Mouse (Mus musculus) neural tube, embryonic 13.5 days (tissue): Measurements from ENCODE around the gene Ero1l. TPM values are rescaled to one million over a fixed set of nuclear protein-coding genes. Genes with fewer than 3 reads are reported as not detected.

ENCODE experiments used
- ATAC-seq: fragments of 200-750 bp; cut with Nextera tagmentation; 2 replicates; pipeline ENCODE4 v1.8.0; 2017; ENCODE audit warnings: low read depth, mild to moderate bottlenecking, moderate TSS enrichment, moderate library complexity
- H3K27ac ChIP-seq: fragments of 300-500 bp; sonication (generic); replicated peaks from 2 replicates; pipeline ENCODE4 v1.5.1; 2015; ENCODE audit warnings: moderate library complexity, mild to moderate bottlenecking, inconsistent platforms
- H3K27me3 ChIP-seq: fragments of 300-500 bp; sonication (generic); 2 replicates; pipeline ENCODE4 v1.6.1; 2015; ENCODE audit warnings: mild to moderate bottlenecking, inconsistent platforms
- H3K36me3 ChIP-seq: fragments of 300-500 bp; sonication (generic); 2 replicates; pipeline ENCODE4 v1.6.1; 2015; ENCODE audit warnings: mild to moderate bottlenecking, inconsistent platforms
- H3K4me1 ChIP-seq: fragments of 300-500 bp; sonication (generic); replicated peaks from 2 replicates; pipeline ENCODE4 v1.6.1; 2015; ENCODE audit warnings: inconsistent platforms
- H3K4me2 ChIP-seq: fragments of 300-500 bp; sonication (generic); 2 replicates; pipeline ENCODE4 v1.6.1; 2015; ENCODE audit warnings: inconsistent platforms, mild to moderate bottlenecking, moderate library complexity
- H3K4me3 ChIP-seq: fragments of 300-500 bp; sonication (generic); 2 replicates; pipeline ENCODE4 v1.5.1; 2015; ENCODE audit warnings: mild to moderate bottlenecking, inconsistent platforms
- H3K9ac ChIP-seq: fragments of 300-500 bp; sonication (generic); 2 replicates; pipeline ENCODE4 v1.6.1; 2015; ENCODE audit warnings: moderate library complexity, mild to moderate bottlenecking, inconsistent platforms
- H3K9me3 ChIP-seq: fragments of 300-500 bp; sonication (generic); 2 replicates; pipeline ENCODE4 v1.6.1; 2016; ENCODE audit warnings: inconsistent platforms
- WGBS: fragments of 180-500 bp; shearing (Covaris S2); methylation state at CpG from one replicate; pipeline ENCODE4 v1.1.7; 2015; 5-methylcytosine and 5-hydroxymethylcytosine counted together
- polyA plus RNA-seq: library from polyadenylated mRNA; unstranded; fragments of >200 nt; fragmentation: Nextera tagmentation; extraction: Ambion mirVana; gene quantifications from 2 replicates; pipeline ENCODE4 v1.2.1, GENCODE M21; 2015

Ero1l gene
- polyA plus RNA-seq = 20.4 and 22.3 TPM in 2 replicates

- 2% methylated on average over 67 of the region's 74 CpGs for WGBS
- H3K36me3 ChIP-seq = no peaks in the 10 kb centered on the region
- peak within 1 kb of the TSS; percentile 62 for H3K4me2 ChIP-seq
- no peaks in the 10 kb centered on the region for H3K9me3 ChIP-seq
- peaks cover 29% of the 10 kb centered on the region for H3K4me1 ChIP-seq
- no peaks in the 10 kb centered on the region for H3K27me3 ChIP-seq
- H3K4me3 ChIP-seq = peak within 1 kb of the TSS; percentile 75
- peak within 1 kb of the TSS; percentile 95 for H3K27ac ChIP-seq
- peak; percentile 97 for ATAC-seq
- peak within 1 kb of the TSS; percentile 86 for H3K9ac ChIP-seq
Measured at GRCm38 (mm10) chr14:45318426-45319236, at the start of gene Ero1l. Ero1l (minus strand) TSS chr14:45318771.

GRCm38 (mm10) chr14:45365196-45365587, 46.6 kb upstream of the Ero1l start:
- Histone ChIP-seq H3K4me3 (no peak overlapping the region), H3K36me3 (peaks cover 17% of the 10 kb centered on the region), H3K4me1 (no peaks in the 10 kb centered on the region), H3K9ac (no peak overlapping the region), H3K4me2 (no peak overlapping the region), H3K9me3 (0 out of 2 replicates have a peak, but pooled peaks cover 6% of the 10 kb centered on the region), H3K27me3 (no peaks in the 10 kb centered on the region), H3K27ac (no peak overlapping the region)
- ATAC-seq = no peak
- WGBS = 86% methylated on average over 6 of the region's 6 CpGs

GRCm38 (mm10) chr14:45364211-45365195, 45.9 kb upstream of the Ero1l start:
- Histone ChIP-seq H3K27me3 (no peaks in the 10 kb centered on the region), H3K4me2 (no peak overlapping the region), H3K27ac (no peak overlapping the region), H3K36me3 (peaks cover 13% of the 10 kb centered on the region), H3K4me1 (no peaks in the 10 kb centered on the region), H3K4me3 (no peak overlapping the region), H3K9ac (no peak overlapping the region), H3K9me3 (0 out of 2 replicates have a peak, but pooled peaks cover 2% of the 10 kb centered on the region)
- WGBS = 88% methylated on average over 16 of the region's 16 CpGs
- no peak for ATAC-seq

GRCm38 (mm10) chr14:45350931-45351859, 32.6 kb upstream of the Ero1l start, which contains the start of gene Styx:
Styx (plus strand) TSS chr14:45351093.
- H3K4me3 ChIP-seq = peak within 1 kb of the TSS; percentile 77

GRCm38 (mm10) chr14:45329589-45330181, 11.1 kb upstream of the Ero1l start, which contains the start of gene Psmc6:
Psmc6 (plus strand) TSS chr14:45329788.
- peaks cover 9% of the 10 kb centered on the region for H3K4me1 ChIP-seq
- ATAC-seq = peak; percentile 97
- H3K4me2 ChIP-seq = peak within 1 kb of the TSS; percentile 73
- under 1% methylated on average over 44 of the region's 44 CpGs for WGBS
- H3K27me3 ChIP-seq = no peaks in the 10 kb centered on the region
- peak within 1 kb of the TSS; percentile 88 for H3K9ac ChIP-seq
- peak within 1 kb of the TSS; percentile 71 for H3K4me3 ChIP-seq
- H3K36me3 ChIP-seq = peaks cover 23% of the 10 kb centered on the region
- no peaks in the 10 kb centered on the region for H3K9me3 ChIP-seq
- peak within 1 kb of the TSS; percentile 93 for H3K27ac ChIP-seq

More at GRCm38 (mm10) chr14:45350931-45351859, 32.6 kb upstream of the Ero1l start, which contains the start of gene Styx:
- Histone ChIP-seq H3K4me2 (peak within 1 kb of the TSS; percentile 69), H3K4me1 (peaks cover 19% of the 10 kb centered on the region), H3K27me3 (no peaks in the 10 kb centered on the region), H3K27ac (peak within 1 kb of the TSS; percentile 79), H3K9me3 (no peaks in the 10 kb centered on the region), H3K9ac (peak within 1 kb of the TSS; percentile 80), H3K36me3 (peaks cover 21% of the 10 kb centered on the region)
- peak; percentile 99 for ATAC-seq
- WGBS = under 1% methylated on average over 72 of the region's 93 CpGs

- H3K4me2 ChIP-seq = peak overlapping the region; percentile 49
- peak; percentile 34 for ATAC-seq
- H3K9me3 ChIP-seq = no peaks in the 10 kb centered on the region
- H3K4me1 ChIP-seq = peaks cover 9% of the 10 kb centered on the region
- H3K4me3 ChIP-seq = peak overlapping the region; percentile 71
- WGBS = 18% methylated on average over 8 of the region's 8 CpGs
- H3K9ac ChIP-seq = peak overlapping the region; percentile 39
- peak overlapping the region; percentile 63 for H3K27ac ChIP-seq
- H3K36me3 ChIP-seq = peaks cover 23% of the 10 kb centered on the region
- no peaks in the 10 kb centered on the region for H3K27me3 ChIP-seq
Measured at GRCm38 (mm10) chr14:45329018-45329588, 10.5 kb upstream of the Ero1l start.

- H3K9ac ChIP-seq = no peak overlapping the region
- H3K4me1 ChIP-seq = peaks cover 9% of the 10 kb centered on the region
- no peak for ATAC-seq
- H3K4me3 ChIP-seq = no peak overlapping the region
- H3K36me3 ChIP-seq = peaks cover 19% of the 10 kb centered on the region
- no peak overlapping the region for H3K4me2 ChIP-seq
- WGBS = 91% methylated on average over 4 of the region's 4 CpGs
- no peak overlapping the region for H3K27ac ChIP-seq
- no peaks in the 10 kb centered on the region for H3K27me3 ChIP-seq
- H3K9me3 ChIP-seq = no peaks in the 10 kb centered on the region
Measured at GRCm38 (mm10) chr14:45328072-45328713, 9.6 kb upstream of the Ero1l start.

- no peak for ATAC-seq
- Histone ChIP-seq H3K36me3 (no peaks in the 10 kb centered on the region), H3K9me3 (no peaks in the 10 kb centered on the region), H3K27ac (no peak overlapping the region), H3K4me1 (no peaks in the 10 kb centered on the region), H3K4me2 (no peak overlapping the region), H3K4me3 (no peak overlapping the region), H3K9ac (no peak overlapping the region), H3K27me3 (no peaks in the 10 kb centered on the region)
Measured at GRCm38 (mm10) chr14:45325471-45325870, 6.9 kb upstream of the Ero1l start.

GRCm38 (mm10) chr14:45323320-45323719, 4.7 kb upstream of the Ero1l start:
- no peak for ATAC-seq
- no peaks in the 10 kb centered on the region for H3K36me3 ChIP-seq
- no peak overlapping the region for H3K4me2 ChIP-seq
- WGBS = 90% methylated on average over 3 of the region's 3 CpGs
- peaks cover 6% of the 10 kb centered on the region for H3K4me1 ChIP-seq
- H3K4me3 ChIP-seq = no peak overlapping the region
- no peaks in the 10 kb centered on the region for H3K27me3 ChIP-seq
- H3K9me3 ChIP-seq = no peaks in the 10 kb centered on the region
- H3K9ac ChIP-seq = no peak overlapping the region
- H3K27ac ChIP-seq = no peak overlapping the region

GRCm38 (mm10) chr14:45322450-45322849, 3.9 kb upstream of the Ero1l start:
- H3K27ac ChIP-seq = no peak overlapping the region
- no peaks in the 10 kb centered on the region for H3K27me3 ChIP-seq
- 90% methylated on average over 2 of the region's 2 CpGs for WGBS
- no peak overlapping the region for H3K4me3 ChIP-seq
- ATAC-seq = no peak
- H3K36me3 ChIP-seq = no peaks in the 10 kb centered on the region
- no peak overlapping the region for H3K9ac ChIP-seq
- no peaks in the 10 kb centered on the region for H3K9me3 ChIP-seq
- H3K4me2 ChIP-seq = no peak overlapping the region
- H3K4me1 ChIP-seq = peaks cover 8% of the 10 kb centered on the region
